Mouse (Mus musculus): ENCODE results near the gene Olfr1253. TPM values are rescaled to one million over a fixed set of nuclear protein-coding genes. Genes with fewer than 3 reads are reported as not detected.

Gene Olfr1253
- polyA plus RNA-seq (2012; ENCODE audit: low replicate concordance), result 0.05 TPM in 1 of 2 replicates, not detected in the other

GRCm38 (mm10) chr2:89756990-89757389 lies at the start of gene Olfr1253:
Olfr1253 (minus strand) TSS chr2:89757090.

GRCm38 (mm10) chr2:89793519-89793918 lies 36.6 kb upstream of the Olfr1253 start, which contains the start of gene Olfr1254:
Olfr1254 (minus strand) TSS chr2:89793619.

GRCm38 (mm10) chr2:89724912-89725311 lies 32.0 kb downstream of the Olfr1253 start, which contains the start of gene Olfr1252:
Olfr1252 (minus strand) TSS chr2:89725012.

Other genes starting within 250 kb of the Olfr1253 start
- not detected in 2 replicates for gene Olfr1243, start 225.6 kb downstream of the Olfr1253 start, polyA plus RNA-seq (2012; ENCODE audit: low replicate concordance)
- not detected in 2 replicates for gene Olfr1245, start 178.6 kb downstream of the Olfr1253 start, polyA plus RNA-seq (2012; ENCODE audit: low replicate concordance)
- not detected in 2 replicates for gene Olfr1246, start 163.9 kb downstream of the Olfr1253 start, polyA plus RNA-seq (2012; ENCODE audit: low replicate concordance)
- not detected in 2 replicates for gene Olfr1247, start 143.0 kb downstream of the Olfr1253 start, polyA plus RNA-seq (2012; ENCODE audit: low replicate concordance)
- not detected in 2 replicates for gene Olfr1248, start 138.8 kb downstream of the Olfr1253 start, polyA plus RNA-seq (2012; ENCODE audit: low replicate concordance)
- gene Olfr1249, start 122.1 kb downstream of the Olfr1253 start, polyA plus RNA-seq (2012; ENCODE audit: low replicate concordance), result not detected in 2 replicates
- not detected in 2 replicates for gene Olfr1250, start 95.6 kb downstream of the Olfr1253 start, polyA plus RNA-seq (2012; ENCODE audit: low replicate concordance)
- not detected in 2 replicates for gene Olfr1251, start 85.2 kb downstream of the Olfr1253 start, polyA plus RNA-seq (2012; ENCODE audit: low replicate concordance)
- gene Olfr1252, start 32.1 kb downstream of the Olfr1253 start, polyA plus RNA-seq (2012; ENCODE audit: low replicate concordance), result not detected in 2 replicates
- not detected in 2 replicates for gene Olfr1254, start 36.5 kb upstream of the Olfr1253 start, polyA plus RNA-seq (2012; ENCODE audit: low replicate concordance)
- not detected in 2 replicates for gene Olfr1255, start 55.0 kb upstream of the Olfr1253 start, polyA plus RNA-seq (2012; ENCODE audit: low replicate concordance)
- not detected in 2 replicates for gene Olfr1256, start 84.5 kb upstream of the Olfr1253 start, polyA plus RNA-seq (2012; ENCODE audit: low replicate concordance)
- gene Olfr48, start 91.1 kb upstream of the Olfr1253 start, polyA plus RNA-seq (2012; ENCODE audit: low replicate concordance), result not detected in 2 replicates
- not detected in 2 replicates for gene Olfr1257, start 121.3 kb upstream of the Olfr1253 start, polyA plus RNA-seq (2012; ENCODE audit: low replicate concordance)
- not detected in 2 replicates for gene Olfr1258, start 170.2 kb upstream of the Olfr1253 start, polyA plus RNA-seq (2012; ENCODE audit: low replicate concordance)
- not detected in 2 replicates for gene Olfr1259, start 191.6 kb upstream of the Olfr1253 start, polyA plus RNA-seq (2012; ENCODE audit: low replicate concordance)
- not detected in 2 replicates for gene Olfr1260, start 217.2 kb upstream of the Olfr1253 start, polyA plus RNA-seq (2012; ENCODE audit: low replicate concordance)
- gene Olfr1261, start 234.1 kb upstream of the Olfr1253 start, polyA plus RNA-seq (2012; ENCODE audit: low replicate concordance), result not detected in 2 replicates
- gene Olfr1262, start 243.1 kb upstream of the Olfr1253 start, polyA plus RNA-seq (2012; ENCODE audit: low replicate concordance), result not detected in 2 replicates

All from leukemia stem cell, adult 10-12 weeks (primary cell).